Mouse (Mus musculus) midbrain, embryonic 11.5 days (tissue): ENCODE data around the gene Ache. TPM values are rescaled to one million over a fixed set of nuclear protein-coding genes. Genes with fewer than 3 reads are reported as not detected.

ENCODE experiments used
- ATAC-seq: fragments of 200-750 bp; cut with Nextera tagmentation; 2 replicates; pipeline ENCODE4 v1.8.0; 2017; ENCODE audit warnings: moderate TSS enrichment, moderate library complexity; ENCODE audit not compliant: low FRiP score
- DNase-seq: peaks from one replicate; pipeline ENCODE4 v3.0.0; 2015; ENCODE audit warnings: low spot score; ENCODE audit errors: missing footprints
- H3K27ac ChIP-seq: fragments of 300-500 bp; sonication (generic); 2 replicates; pipeline ENCODE4 v1.5.1; 2014; ENCODE audit warnings: low read depth, low read length
- H3K27me3 ChIP-seq: fragments of 300-500 bp; sonication (generic); 2 replicates; pipeline ENCODE4 v1.6.1; 2014; ENCODE audit warnings: mild to moderate bottlenecking, low read length, moderate library complexity, mixed read lengths; ENCODE audit not compliant: control insufficient read depth, insufficient read depth
- H3K36me3 ChIP-seq: fragments of 300-500 bp; sonication (generic); 2 replicates; pipeline ENCODE4 v1.6.1; 2014; ENCODE audit warnings: mild to moderate bottlenecking, low read length, moderate library complexity, mixed read lengths; ENCODE audit not compliant: control insufficient read depth, insufficient read depth
- H3K4me1 ChIP-seq: fragments of 300-500 bp; sonication (generic); 2 replicates; pipeline ENCODE4 v1.6.1; 2014; ENCODE audit warnings: low read length; ENCODE audit not compliant: control insufficient read depth, insufficient read depth
- H3K4me2 ChIP-seq: fragments of 300-500 bp; sonication (generic); 2 replicates; pipeline ENCODE4 v1.6.1; 2014; ENCODE audit warnings: mild to moderate bottlenecking, moderate library complexity
- H3K4me3 ChIP-seq: fragments of 300-500 bp; sonication (generic); 2 replicates; pipeline ENCODE4 v1.5.1; 2014; ENCODE audit warnings: low read depth, low read length
- H3K9ac ChIP-seq: fragments of 300-500 bp; sonication (generic); 2 replicates; pipeline ENCODE4 v1.6.1; 2014; ENCODE audit warnings: low read length
- H3K9me3 ChIP-seq: fragments of 300-500 bp; sonication (generic); 2 replicates; pipeline ENCODE4 v1.6.1; 2016; ENCODE audit warnings: low read length; ENCODE audit not compliant: control insufficient read depth
- WGBS: fragments of 180-500 bp; shearing (Covaris S2); extraction: QIAGEN DNeasy Blood & Tissue Kit; methylation state at CpG from one replicate; pipeline ENCODE4 v1.1.7; 2014; 5-methylcytosine and 5-hydroxymethylcytosine counted together
- polyA plus RNA-seq: library from polyadenylated mRNA; unstranded; fragments of >200 nt; fragmentation: Nextera tagmentation; extraction: Ambion mirVana; gene quantifications from 2 replicates; pipeline ENCODE4 v1.2.1, GENCODE M21; 2014

The Ache gene
- polyA plus RNA-seq, 1 experiment from 2014 or later: 3.6 TPM

- WGBS: 90% methylated on average over 8 of the region's 8 CpGs
- H3K9me3 ChIP-seq: no peaks in the 10 kb centered on the region
Measured at GRCm38 (mm10) chr5:137317361-137317760, 30.0 kb downstream of the Ache start.

GRCm38 (mm10) chr5:137318570-137318969 lies 31.3 kb downstream of the Ache start:
- no peaks in the 10 kb centered on the region for H3K27me3 ChIP-seq
- no peak overlapping the region for H3K27ac ChIP-seq
- no peak for DNase-seq
- no peak for ATAC-seq
- no peaks in the 10 kb centered on the region for H3K9me3 ChIP-seq
- no peak overlapping the region for H3K4me3 ChIP-seq
- H3K9ac ChIP-seq: no peak overlapping the region
- WGBS: 91% methylated on average over 1 of the region's 1 CpGs
- peaks cover 17% of the 10 kb centered on the region for H3K4me1 ChIP-seq
- H3K4me2 ChIP-seq: no peak overlapping the region
- no peaks in the 10 kb centered on the region for H3K36me3 ChIP-seq

More at GRCm38 (mm10) chr5:137317361-137317760, 30.0 kb downstream of the Ache start:
- H3K4me1 ChIP-seq: peaks cover 28% of the 10 kb centered on the region
- H3K4me3 ChIP-seq: no peak overlapping the region
- no peak overlapping the region for H3K9ac ChIP-seq
- ATAC-seq: no peak
- no peak overlapping the region for H3K27ac ChIP-seq
- no peak for DNase-seq
- no peak overlapping the region for H3K4me2 ChIP-seq
- no peaks in the 10 kb centered on the region for H3K27me3 ChIP-seq
- no peaks in the 10 kb centered on the region for H3K36me3 ChIP-seq

- H3K9me3 ChIP-seq: no peaks in the 10 kb centered on the region
- no peak overlapping the region for H3K9ac ChIP-seq
- no peaks in the 10 kb centered on the region for H3K27me3 ChIP-seq
- H3K4me3 ChIP-seq: no peak overlapping the region
- WGBS: 90% methylated on average over 3 of the region's 3 CpGs
- no peak overlapping the region for H3K4me2 ChIP-seq
- ATAC-seq (no peak), DNase-seq (no peak)
- no peak overlapping the region for H3K27ac ChIP-seq
- no peaks in the 10 kb centered on the region for H3K4me1 ChIP-seq
- H3K36me3 ChIP-seq: no peaks in the 10 kb centered on the region; the same call in 1 of the 2 replicates
Measured at GRCm38 (mm10) chr5:137320996-137321395, 33.7 kb downstream of the Ache start.

GRCm38 (mm10) chr5:137330910-137331309 lies 43.6 kb downstream of the Ache start:
- H3K9ac ChIP-seq: no peak overlapping the region
- 88% methylated on average over 7 of the region's 7 CpGs for WGBS
- no peak for ATAC-seq

GRCm38 (mm10) chr5:137332857-137333511 lies 45.7 kb downstream of the Ache start:
- DNase-seq (peak; percentile 86), ATAC-seq (peak; percentile 68)
- Histone ChIP-seq H3K9me3 (no peaks in the 10 kb centered on the region), H3K4me3 (peak overlapping the region; percentile 48), H3K27me3 (no peaks in the 10 kb centered on the region), H3K4me2 (peak overlapping the region; percentile 97), H3K9ac (peak overlapping the region; percentile 61), H3K4me1 (peaks cover 4% of the 10 kb centered on the region), H3K36me3 (no peaks in the 10 kb centered on the region), H3K27ac (no peak overlapping the region)
- WGBS: 19% methylated on average over 15 of the region's 15 CpGs

More at GRCm38 (mm10) chr5:137330910-137331309, 43.6 kb downstream of the Ache start:
- no peaks in the 10 kb centered on the region for H3K27me3 ChIP-seq
- H3K4me2 ChIP-seq: no peak overlapping the region
- no peaks in the 10 kb centered on the region for H3K9me3 ChIP-seq
- H3K4me1 ChIP-seq: peaks cover 4% of the 10 kb centered on the region
- no peak overlapping the region for H3K4me3 ChIP-seq
- H3K36me3 ChIP-seq: no peaks in the 10 kb centered on the region
- DNase-seq: no peak
- no peak overlapping the region for H3K27ac ChIP-seq

GRCm38 (mm10) chr5:137333512-137334174 lies 46.3 kb downstream of the Ache start, which contains the start of gene Slc12a9:
TSS of gene Slc12a9 (minus strand) at chr5:137333597.
- Histone ChIP-seq H3K27ac (no peak within 1 kb of the TSS), H3K4me3 (peak within 1 kb of the TSS; percentile 48), H3K36me3 (no peaks in the 10 kb centered on the region), H3K9me3 (no peaks in the 10 kb centered on the region), H3K4me2 (peak within 1 kb of the TSS; percentile 97), H3K4me1 (peaks cover 5% of the 10 kb centered on the region), H3K27me3 (no peaks in the 10 kb centered on the region), H3K9ac (peak within 1 kb of the TSS; percentile 61)
- peak; percentile 93 for ATAC-seq
- WGBS: under 1% methylated on average over 44 of the region's 44 CpGs
- DNase-seq: peak; percentile 99

GRCm38 (mm10) chr5:137334317-137334716 lies 47.0 kb downstream of the Ache start:
- no peak for ATAC-seq
- H3K36me3 ChIP-seq: no peaks in the 10 kb centered on the region
- H3K4me2 ChIP-seq: peak overlapping the region; percentile 97; the same call in 1 of the 2 replicates

GRCm38 (mm10) chr5:137335066-137335465 lies 47.7 kb downstream of the Ache start:
- WGBS: 60% methylated on average over 6 of the region's 6 CpGs
- ATAC-seq (no peak), DNase-seq (no peak)
- peaks cover 17% of the 10 kb centered on the region for H3K4me1 ChIP-seq
- no peaks in the 10 kb centered on the region for H3K36me3 ChIP-seq
- H3K27ac ChIP-seq: no peak overlapping the region
- no peak overlapping the region for H3K4me2 ChIP-seq
- H3K9ac ChIP-seq: no peak overlapping the region
- H3K4me3 ChIP-seq: no peak overlapping the region
- no peaks in the 10 kb centered on the region for H3K27me3 ChIP-seq
- no peaks in the 10 kb centered on the region for H3K9me3 ChIP-seq

More at GRCm38 (mm10) chr5:137334317-137334716, 47.0 kb downstream of the Ache start:
- 64% methylated on average over 10 of the region's 10 CpGs for WGBS
- DNase-seq: no peak
- Histone ChIP-seq H3K27ac (no peak overlapping the region), H3K4me3 (no peak overlapping the region), H3K27me3 (no peaks in the 10 kb centered on the region), H3K4me1 (peaks cover 11% of the 10 kb centered on the region), H3K9ac (no peak overlapping the region), H3K9me3 (no peaks in the 10 kb centered on the region)

GRCm38 (mm10) chr5:137337190-137337589 lies 49.9 kb downstream of the Ache start:
- H3K36me3 ChIP-seq: no peaks in the 10 kb centered on the region
- ATAC-seq: no peak
- no peak for DNase-seq
- H3K27ac ChIP-seq: no peak overlapping the region
- no peak overlapping the region for H3K9ac ChIP-seq
- H3K4me1 ChIP-seq: peaks cover 17% of the 10 kb centered on the region
- H3K27me3 ChIP-seq: no peaks in the 10 kb centered on the region
- H3K4me2 ChIP-seq: no peak overlapping the region
- WGBS: 51% methylated on average over 8 of the region's 8 CpGs
- no peak overlapping the region for H3K4me3 ChIP-seq
- no peaks in the 10 kb centered on the region for H3K9me3 ChIP-seq
